Mouse (Mus musculus) forebrain, embryonic 16.5 days (tissue): Measurements from ENCODE around the gene Uqcc3. TPM values are rescaled to one million over a fixed set of nuclear protein-coding genes. Genes with fewer than 3 reads are reported as not detected.
A peak's percentile ranks its signal among the peaks of the same experiment; 100 is the strongest.
"Not testable (repeated sequence)": the region's sequence is repeated elsewhere in the genome, so short reads cannot be mapped to it uniquely, and the experiment has no call there.

Source experiments
- ATAC-seq: fragments of 200-750 bp; cut with Nextera tagmentation; 2 replicates; pipeline ENCODE4 v1.8.0; 2017; ENCODE audit warnings: mild to moderate bottlenecking, moderate library complexity
- H3K27ac ChIP-seq: fragments of 300-500 bp; sonication (generic); 2 replicates; pipeline ENCODE4 v1.5.1; 2014; ENCODE audit warnings: low read length, control low read depth
- H3K27me3 ChIP-seq: fragments of 300-500 bp; sonication (generic); replicated peaks from 2 replicates; pipeline ENCODE4 v1.6.1; 2014; ENCODE audit warnings: low read length; ENCODE audit not compliant: control insufficient read depth, insufficient read depth
- H3K36me3 ChIP-seq: fragments of 300-500 bp; sonication (generic); 2 replicates; pipeline ENCODE4 v1.6.1; 2014; ENCODE audit not compliant: control insufficient read depth, insufficient read depth
- H3K4me1 ChIP-seq: fragments of 300-500 bp; sonication (generic); replicated peaks from 2 replicates; pipeline ENCODE4 v1.6.1; 2014; ENCODE audit warnings: low read length; ENCODE audit not compliant: control insufficient read depth, insufficient read depth
- H3K4me2 ChIP-seq: fragments of 300-500 bp; sonication (generic); 2 replicates; pipeline ENCODE4 v1.6.1; 2014; ENCODE audit warnings: mild to moderate bottlenecking, low read length, control low read depth
- H3K4me3 ChIP-seq: fragments of 300-500 bp; sonication (generic); replicated peaks from 2 replicates; pipeline ENCODE4 v1.5.1; 2014; ENCODE audit warnings: mild to moderate bottlenecking, low read length, control low read depth
- H3K9ac ChIP-seq: fragments of 300-500 bp; sonication (generic); replicated peaks from 2 replicates; pipeline ENCODE4 v1.6.1; 2014; ENCODE audit warnings: low read depth, low read length, control low read depth
- H3K9me3 ChIP-seq: fragments of 300-500 bp; sonication (generic); 2 replicates; pipeline ENCODE4 v1.6.1; 2016; ENCODE audit warnings: low read length; ENCODE audit not compliant: control insufficient read depth
- WGBS: fragments of 180-500 bp; shearing (Covaris S2); extraction: QIAGEN DNeasy Blood & Tissue Kit; methylation state at CpG from one replicate; pipeline ENCODE4 v1.1.7; 2014; 5-methylcytosine and 5-hydroxymethylcytosine counted together
- polyA plus RNA-seq: library from polyadenylated mRNA; unstranded; fragments of >200 nt; fragmentation: Nextera tagmentation; extraction: Ambion mirVana; gene quantifications from 2 replicates; pipeline ENCODE4 v1.2.1, GENCODE M21; 2015

Uqcc3 gene
- polyA plus RNA-seq, 1 experiment from 2014 or later, result 53.5 TPM

- Histone ChIP-seq H3K36me3 (peaks cover 6% of the 10 kb centered on the region), H3K4me3 (peak within 1 kb of the TSS; percentile 98), H3K4me2 (peak within 1 kb of the TSS; percentile 97), H3K9ac (peak within 1 kb of the TSS; percentile 96), H3K27me3 (no peaks in the 10 kb centered on the region), H3K4me1 (peaks cover 31% of the 10 kb centered on the region), H3K27ac (peak within 1 kb of the TSS; percentile 85), H3K9me3 (no peaks in the 10 kb centered on the region)
- WGBS, result under 1% methylated on average over 53 of the region's 53 CpGs
- peak; percentile 98 for ATAC-seq
Measured at GRCm38 (mm10) chr19:8897865-8898495, 17.3 kb upstream of the Uqcc3 start, which contains the start of gene Ganab. Ganab (plus strand) TSS chr19:8898071.

- Histone ChIP-seq H3K9ac (peak overlapping the region; percentile 96), H3K4me1 (peaks cover 31% of the 10 kb centered on the region), H3K4me2 (peak overlapping the region; percentile 72), H3K27ac (peak overlapping the region; percentile 85), H3K4me3 (peak overlapping the region; percentile 98)
- not testable (repeated sequence) for H3K27me3 ChIP-seq, H3K36me3 ChIP-seq, H3K9me3 ChIP-seq
- peak; percentile 32 for ATAC-seq
- WGBS, result 26% methylated on average over 21 of the region's 21 CpGs
Measured at GRCm38 (mm10) chr19:8897211-8897864, 16.6 kb upstream of the Uqcc3 start.

GRCm38 (mm10) chr19:8896231-8896630 is 15.5 kb upstream of the Uqcc3 start:
- not testable (repeated sequence) for ATAC-seq

GRCm38 (mm10) chr19:8895397-8895960 is 14.8 kb upstream of the Uqcc3 start:
- no peak overlapping the region for H3K4me3 ChIP-seq
- H3K4me1 ChIP-seq, result peaks cover 31% of the 10 kb centered on the region
- no peak overlapping the region for H3K9ac ChIP-seq
- no peak overlapping the region for H3K27ac ChIP-seq
- no peak overlapping the region for H3K4me2 ChIP-seq
- no peaks in the 10 kb centered on the region for H3K36me3 ChIP-seq
- WGBS, result 91% methylated on average over 9 of the region's 9 CpGs
- H3K27me3 ChIP-seq, result no peaks in the 10 kb centered on the region
- no peaks in the 10 kb centered on the region for H3K9me3 ChIP-seq
- ATAC-seq, result no peak

More at GRCm38 (mm10) chr19:8896231-8896630, 15.5 kb upstream of the Uqcc3 start:
- not testable (repeated sequence) for H3K27me3 ChIP-seq, H3K9ac ChIP-seq, H3K4me3 ChIP-seq, H3K36me3 ChIP-seq, H3K4me2 ChIP-seq, H3K27ac ChIP-seq, H3K9me3 ChIP-seq
- 93% methylated on average over 5 of the region's 5 CpGs for WGBS
- H3K4me1 ChIP-seq, result peaks cover 31% of the 10 kb centered on the region

- H3K9ac ChIP-seq, result peak within 1 kb of the TSS; percentile 92
- H3K9me3 ChIP-seq, result no peaks in the 10 kb centered on the region
- 2% methylated on average over 54 of the region's 54 CpGs for WGBS
- peak; percentile 60 for ATAC-seq
- H3K4me1 ChIP-seq, result peaks cover 26% of the 10 kb centered on the region
- H3K27me3 ChIP-seq, result no peaks in the 10 kb centered on the region
- H3K4me2 ChIP-seq, result peak within 1 kb of the TSS; percentile 97
- peak within 1 kb of the TSS; percentile 82 for H3K27ac ChIP-seq
- no peaks in the 10 kb centered on the region for H3K36me3 ChIP-seq
- H3K4me3 ChIP-seq, result peak within 1 kb of the TSS; percentile 84
Measured at GRCm38 (mm10) chr19:8892829-8893766, 12.4 kb upstream of the Uqcc3 start, which contains the start of gene Ints5. Ints5 (plus strand) TSS chr19:8893005.

- Histone ChIP-seq H3K4me1 (peaks cover 19% of the 10 kb centered on the region), H3K9ac (peak within 1 kb of the TSS; percentile 64), H3K27ac (peak within 1 kb of the TSS; percentile 86), H3K27me3 (no peaks in the 10 kb centered on the region), H3K4me2 (peak within 1 kb of the TSS; percentile 90), H3K9me3 (no peaks in the 10 kb centered on the region), H3K36me3 (no peaks in the 10 kb centered on the region), H3K4me3 (peak within 1 kb of the TSS; percentile 61)
- ATAC-seq, result peak; percentile 96
- under 1% methylated on average over 58 of the region's 58 CpGs for WGBS
Measured at GRCm38 (mm10) chr19:8888511-8889385, 8.0 kb upstream of the Uqcc3 start, which contains the start of the genes 1810009A15Rik and Gm49416. 1810009A15Rik (plus strand) TSS chr19:8888853. Gm49416 (plus strand) TSS chr19:8888926.

GRCm38 (mm10) chr19:8887585-8888463 is 7.1 kb upstream of the Uqcc3 start:
- H3K4me3 ChIP-seq, result peak overlapping the region; percentile 61
- no peak for ATAC-seq
- WGBS, result 16% methylated on average over 19 of the region's 19 CpGs
- H3K9me3 ChIP-seq, result no peaks in the 10 kb centered on the region
- no peaks in the 10 kb centered on the region for H3K36me3 ChIP-seq
- H3K4me2 ChIP-seq, result peak overlapping the region; percentile 90
- H3K4me1 ChIP-seq, result peaks cover 13% of the 10 kb centered on the region
- peak overlapping the region; percentile 61 for H3K9ac ChIP-seq
- no peaks in the 10 kb centered on the region for H3K27me3 ChIP-seq
- no peak overlapping the region; the same call in 1 of the 2 replicates for H3K27ac ChIP-seq
